Mouse (Mus musculus) kidney, adult 2 months (tissue): ENCODE measurements around the gene Ccnl1.

Experiments
- CTCF ChIP-seq: fragments of 200-500 bp; conservative IDR thresholded peaks from 2 replicates; pipeline ENCODE4 v1.5.1; 2011; ENCODE audit warnings: low read depth, mild to moderate bottlenecking, control low read depth, low read length, moderate library complexity, mixed read lengths; ENCODE audit not compliant: insufficient read depth, insufficient read length
- POLR2A ChIP-seq: fragments of 200-500 bp; IDR thresholded peaks from one replicate; pipeline ENCODE4 v1.6.1; 2011; ENCODE audit warnings: low read depth, low read length, control low read depth

- no peak for TF ChIP-seq POLR2A
- peak; percentile 27 for TF ChIP-seq CTCF
These were observed 28.0 kb downstream of the Ccnl1 start for GRCm38 (mm10) chr3:65929821-65930633.
